Mouse (Mus musculus) CD4-positive helper T cell, adult 2 months (primary cell): ENCODE measurements around the gene Lrpprc.
"Not testable (repeated sequence)": the region's sequence is repeated elsewhere in the genome, so short reads cannot be mapped to it uniquely, and the experiment has no call there.

ENCODE experiments used
- DNase-seq: peaks from one replicate; pipeline ENCODE4 v3.0.0-alpha.2; 2012; ENCODE audit warnings: low read depth, missing footprints, low spot score

Gene Lrpprc

DNA sequence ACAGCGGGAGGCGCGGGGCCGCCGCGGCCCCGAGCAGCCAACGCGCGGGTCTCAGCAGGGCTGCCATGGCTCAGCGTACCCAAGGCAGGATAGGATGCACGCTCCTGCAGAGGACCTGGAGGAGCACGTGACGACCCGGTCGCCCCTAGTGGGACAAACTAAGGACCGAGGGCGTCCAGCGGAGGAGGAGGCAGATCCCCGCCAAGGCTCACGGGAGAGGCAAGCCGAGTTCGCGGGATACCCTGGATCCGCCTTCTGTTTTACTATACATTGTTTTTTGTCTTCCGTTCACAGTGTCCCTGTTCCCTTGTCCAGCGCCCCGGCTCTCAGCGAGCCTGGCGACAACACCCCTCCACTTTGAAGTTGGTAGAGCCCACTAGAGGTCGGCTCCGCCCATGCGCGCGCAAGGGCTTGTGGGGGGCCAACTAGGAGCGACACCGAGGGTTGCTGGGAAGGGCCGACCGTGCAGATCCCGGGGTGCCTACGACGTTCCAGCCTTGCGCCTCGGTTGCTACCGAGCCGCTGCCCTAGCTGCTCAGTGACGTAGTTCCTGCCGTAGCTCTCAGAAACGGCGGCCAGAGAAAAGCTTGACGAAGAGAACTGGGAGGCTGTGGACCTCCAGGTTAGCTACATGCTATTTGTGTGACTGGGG lies at the start of gene Lrpprc:
TSS of gene Lrpprc (minus strand) at position 343 of the 652 bp plus-strand sequence.
- peak; percentile 97 for DNase-seq

DNA sequence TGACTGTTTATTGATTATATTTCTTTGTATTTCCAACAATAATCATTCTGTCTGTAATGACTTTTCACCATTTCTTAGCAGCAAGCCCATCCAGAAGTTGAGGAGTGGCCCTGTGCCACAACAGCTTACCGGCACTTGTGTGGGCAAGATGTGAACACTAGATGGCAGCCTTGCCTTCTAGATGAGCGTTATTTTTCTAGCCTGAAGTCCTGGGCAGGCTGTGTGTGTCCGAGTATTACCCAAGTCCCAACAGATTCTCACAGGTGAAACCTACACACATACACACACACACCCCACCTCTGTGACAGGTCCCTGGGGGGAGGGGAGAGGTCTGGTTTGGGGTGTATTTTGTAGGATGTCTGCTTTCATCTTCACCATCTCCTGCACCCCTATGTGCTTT lies 47.2 kb upstream of the Lrpprc start:
- DNase-seq = peak; percentile 66

DNA sequence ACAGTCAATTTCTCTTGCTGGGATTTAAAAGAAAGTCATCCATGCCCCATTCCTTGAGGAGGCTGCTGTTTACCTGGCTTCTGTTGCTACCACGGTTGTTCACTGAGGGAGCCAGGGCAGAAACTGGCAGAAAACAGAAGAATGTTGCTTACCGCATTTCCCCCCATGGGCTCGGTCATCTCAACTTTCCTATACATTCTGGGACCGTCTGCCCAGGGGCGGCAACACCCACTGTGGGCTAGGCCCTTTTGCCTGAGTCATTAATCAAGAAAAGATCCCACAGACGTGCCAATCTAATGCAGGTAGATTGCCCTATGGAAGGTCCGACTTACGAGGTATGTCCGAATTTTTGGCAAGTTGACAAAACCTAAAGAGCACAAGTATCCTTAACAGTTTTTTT lies 44.7 kb upstream of the Lrpprc start:
- DNase-seq = no peak

DNA sequence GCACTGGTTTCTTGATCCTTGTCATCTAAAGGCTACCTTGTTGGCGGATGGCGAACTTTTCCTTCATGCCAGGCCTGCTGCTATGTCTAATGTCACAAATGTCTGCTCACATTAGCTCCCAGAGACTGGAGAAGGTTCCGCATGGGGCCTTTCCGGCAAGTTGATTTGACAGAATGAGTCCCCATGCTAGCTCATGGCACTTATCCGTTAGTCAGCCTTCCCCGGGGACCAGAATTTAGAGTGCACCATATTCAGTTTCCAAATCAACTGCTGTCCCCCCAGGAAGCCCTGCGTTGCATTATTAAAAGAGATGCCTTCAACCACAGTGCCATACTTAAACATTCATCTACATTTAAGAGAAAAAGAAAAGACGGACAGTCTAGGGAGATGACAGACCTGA lies 41.8 kb upstream of the Lrpprc start:
- DNase-seq = no peak

DNA sequence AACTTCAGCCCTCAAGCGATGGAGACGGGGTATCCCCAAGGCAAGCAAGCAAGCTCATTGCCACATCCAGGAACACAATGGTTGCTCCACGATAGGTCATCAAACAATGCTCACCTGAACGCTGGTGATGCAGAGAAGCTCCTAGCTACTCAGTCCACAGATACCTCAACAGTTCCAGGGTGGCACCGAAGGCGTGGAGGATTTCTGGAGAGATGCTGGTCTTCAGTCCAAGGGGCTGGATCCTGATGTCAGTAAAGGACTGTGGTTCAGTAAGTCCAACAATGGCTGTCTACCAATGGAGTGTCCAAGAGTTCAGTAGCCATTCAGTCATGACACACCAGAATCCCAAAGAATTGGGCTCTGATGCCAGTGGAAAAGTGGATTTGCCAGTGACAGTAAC lies 37.7 kb upstream of the Lrpprc start:
- no peak for DNase-seq

DNA sequence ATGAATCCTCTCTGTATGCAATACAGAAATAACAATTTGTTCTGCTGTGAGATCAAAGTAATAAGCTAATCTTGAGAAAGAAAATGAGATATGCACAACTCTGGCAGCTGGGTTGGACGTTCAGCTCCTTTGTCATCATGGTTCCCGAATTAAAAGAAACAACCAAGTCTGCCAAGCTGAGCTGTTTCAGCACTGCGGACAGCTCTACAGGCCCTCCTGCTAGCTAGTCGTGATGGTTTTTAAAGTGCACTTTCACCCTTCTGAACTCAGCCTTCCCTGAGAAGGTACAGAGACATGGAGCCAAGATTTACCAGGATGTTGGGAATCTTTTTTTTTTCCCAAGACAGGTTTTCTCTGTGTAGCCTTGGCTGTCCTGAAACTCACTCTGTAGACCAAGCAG lies 30.0 kb upstream of the Lrpprc start:
- DNase-seq = no peak

DNA sequence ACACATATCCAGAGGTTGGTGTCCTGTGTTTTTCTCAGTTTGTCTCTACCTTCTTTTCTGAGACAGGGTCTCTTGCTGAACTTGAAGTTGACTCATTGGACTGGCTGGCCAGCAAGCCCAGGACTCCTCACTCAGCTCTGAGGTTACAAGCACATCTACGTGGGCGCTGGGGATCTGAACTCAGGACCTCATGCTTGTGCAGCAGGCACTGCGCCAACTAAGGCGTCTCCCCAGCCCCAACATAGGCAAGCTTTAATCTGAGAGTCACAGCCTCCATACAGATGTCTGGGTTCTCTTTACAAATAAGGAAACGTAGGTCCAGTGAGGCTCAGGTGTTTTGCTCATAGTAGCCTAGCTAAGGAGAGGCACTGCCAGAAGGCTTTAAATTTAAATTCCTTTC lies 27.8 kb upstream of the Lrpprc start:
- DNase-seq = no peak

DNA sequence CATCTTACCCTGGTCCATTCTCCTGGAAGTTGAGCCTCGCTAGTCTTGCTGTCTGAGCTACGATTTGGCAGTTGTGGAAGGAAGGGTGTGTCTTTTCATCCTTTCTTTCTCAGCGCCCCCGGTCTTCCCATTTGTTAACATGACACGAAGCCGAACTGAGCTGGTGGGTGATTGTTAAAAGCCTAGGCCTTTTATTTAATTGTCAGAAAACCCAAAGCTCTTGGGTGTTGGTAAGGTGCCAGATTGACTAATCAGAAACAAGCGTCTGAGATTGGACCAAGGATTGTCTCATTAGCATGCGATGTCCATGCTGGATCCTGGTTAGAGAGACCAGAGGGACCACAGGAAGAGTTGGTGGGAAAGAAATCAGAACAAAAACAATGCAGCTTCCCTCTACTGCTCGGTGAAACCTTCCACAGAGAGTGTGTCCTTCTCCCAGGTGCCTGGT lies 25.4 kb upstream of the Lrpprc start:
- DNase-seq = no peak

DNA sequence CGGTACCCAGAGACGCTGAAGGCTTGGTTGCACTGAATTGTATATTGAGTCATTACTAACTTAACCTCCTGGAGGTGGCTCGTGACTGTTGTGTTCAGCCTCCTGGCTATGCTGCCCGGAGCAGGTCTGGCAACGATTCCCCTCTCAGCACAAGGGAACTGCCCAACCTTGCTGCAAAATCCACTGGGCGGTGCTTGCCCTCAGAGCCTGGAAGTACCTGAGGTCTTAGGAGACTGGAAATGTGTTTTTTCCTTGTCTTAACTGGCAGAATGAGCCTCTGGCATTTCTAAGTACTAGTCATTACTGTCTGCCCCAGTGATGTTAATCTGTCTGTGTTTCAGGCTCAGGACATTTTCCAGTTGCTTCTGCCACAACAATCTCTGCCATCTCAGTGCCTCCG lies 24.3 kb upstream of the Lrpprc start:
- DNase-seq = no peak

DNA sequence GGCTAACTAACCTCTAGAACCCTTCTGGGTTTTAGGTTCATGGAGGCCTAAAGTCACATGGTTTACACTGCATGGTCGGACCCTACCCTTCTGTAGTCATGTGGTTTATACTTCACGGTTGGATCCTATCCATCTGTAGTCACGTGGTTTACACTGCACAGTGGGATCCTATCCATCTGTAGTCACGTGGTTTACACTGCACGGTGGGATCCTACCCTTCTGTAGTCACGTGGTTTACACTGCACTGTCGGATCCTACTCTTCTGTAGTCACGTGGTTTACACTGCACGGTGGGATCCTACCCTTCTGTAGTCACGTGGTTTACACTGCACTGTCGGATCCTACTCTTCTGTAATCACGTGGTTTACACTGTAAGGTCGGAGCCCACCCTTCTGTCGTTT lies 23.6 kb upstream of the Lrpprc start:
- not testable (repeated sequence) for DNase-seq

DNA sequence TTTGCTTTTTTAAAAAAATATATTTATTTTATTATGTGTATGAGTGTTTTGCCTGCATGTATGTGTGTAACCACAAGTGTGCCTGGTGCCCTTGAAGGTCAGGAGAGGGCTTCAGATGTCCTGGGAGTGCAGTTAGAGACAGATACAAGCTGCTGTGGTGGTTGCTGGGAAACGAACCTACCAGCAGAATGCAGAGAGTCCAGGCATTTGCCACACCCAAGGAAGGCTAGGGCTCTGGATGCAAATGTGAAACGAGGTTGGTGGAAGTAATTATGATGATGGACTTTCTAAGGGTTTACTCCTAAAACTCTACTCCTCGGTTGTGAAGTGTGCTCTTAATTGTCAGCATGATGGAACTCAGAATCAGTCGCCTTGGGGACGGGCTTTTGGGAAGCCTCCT lies 1.4 kb upstream of the Lrpprc start:
- no peak for DNase-seq

DNA sequence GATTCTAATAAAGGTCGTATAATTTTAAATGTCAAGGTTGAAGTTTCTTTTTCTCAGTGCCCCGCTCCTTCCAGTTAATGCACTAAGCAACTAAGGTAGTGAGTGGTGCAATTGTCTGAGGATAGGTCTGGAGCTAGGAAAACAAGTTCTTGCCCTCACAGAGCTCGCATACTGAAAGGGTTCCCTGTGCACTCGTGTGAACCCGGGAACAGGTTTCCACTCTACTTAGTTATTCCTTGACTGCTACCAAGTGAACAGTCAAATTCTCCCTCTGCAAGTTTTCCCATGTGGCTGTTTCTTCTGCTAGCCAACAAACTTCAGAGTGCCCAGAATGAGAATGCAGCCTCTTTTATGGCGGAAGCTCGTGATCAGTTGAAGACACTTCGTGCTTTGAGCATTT lies 567 bp upstream of the Lrpprc start:
- no peak for DNase-seq

DNA sequence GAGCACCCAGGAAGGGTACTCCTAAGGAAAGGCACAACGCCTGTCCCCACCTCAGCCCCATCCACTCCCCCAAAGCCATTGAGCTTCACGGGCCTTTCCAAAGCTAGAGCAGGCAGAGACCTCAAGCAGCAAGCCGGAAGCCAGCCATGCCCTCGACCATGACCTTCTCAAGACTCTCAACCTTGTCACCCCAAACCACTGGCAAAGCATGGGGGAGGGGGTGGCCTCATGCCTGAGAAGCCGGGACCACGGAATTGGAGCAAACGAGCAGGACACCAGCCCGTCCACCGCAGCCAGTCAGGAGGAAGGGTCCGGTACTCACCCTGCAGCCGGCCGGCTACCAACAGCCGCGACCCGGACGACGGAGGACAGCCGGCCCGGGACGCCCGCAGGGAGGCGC lies 546 bp downstream of the Lrpprc start:
- peak; percentile 52 for DNase-seq

DNA sequence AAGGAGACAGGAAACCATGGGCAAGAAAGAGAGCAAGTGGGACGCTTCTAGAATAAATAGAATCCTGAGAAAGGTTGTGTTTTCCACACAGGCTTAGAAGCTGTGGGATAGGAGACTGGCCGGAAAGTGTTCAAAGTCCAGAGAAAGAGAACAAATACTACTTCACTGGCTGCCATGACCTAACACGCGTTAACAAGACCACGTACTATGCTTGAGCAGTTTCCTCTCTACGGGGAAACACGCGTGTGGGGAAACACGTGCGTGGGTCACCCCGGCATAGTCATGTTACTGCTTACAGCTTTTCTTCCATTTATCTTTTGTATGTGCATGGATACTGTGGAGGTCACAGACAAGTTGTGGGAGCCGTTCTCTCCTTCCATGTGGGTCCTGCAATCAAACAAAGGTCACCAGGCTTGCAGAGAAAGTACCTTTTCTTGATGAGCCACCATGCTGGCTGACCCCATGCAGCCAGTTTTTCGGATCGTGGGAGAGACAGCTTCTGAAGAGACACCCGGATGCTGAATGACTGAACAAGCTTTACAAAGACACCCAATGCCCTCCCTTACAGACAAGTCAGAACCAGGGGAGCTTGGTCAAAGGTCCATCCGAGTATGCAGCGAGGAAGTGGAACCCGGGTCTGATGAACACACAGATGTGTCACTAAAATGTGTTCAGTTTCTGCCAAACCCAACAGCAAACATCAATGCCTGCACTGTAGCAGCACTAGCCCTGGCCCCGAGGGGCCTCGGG lies 2.0 kb downstream of the Lrpprc start:
- no peak for DNase-seq

DNA sequence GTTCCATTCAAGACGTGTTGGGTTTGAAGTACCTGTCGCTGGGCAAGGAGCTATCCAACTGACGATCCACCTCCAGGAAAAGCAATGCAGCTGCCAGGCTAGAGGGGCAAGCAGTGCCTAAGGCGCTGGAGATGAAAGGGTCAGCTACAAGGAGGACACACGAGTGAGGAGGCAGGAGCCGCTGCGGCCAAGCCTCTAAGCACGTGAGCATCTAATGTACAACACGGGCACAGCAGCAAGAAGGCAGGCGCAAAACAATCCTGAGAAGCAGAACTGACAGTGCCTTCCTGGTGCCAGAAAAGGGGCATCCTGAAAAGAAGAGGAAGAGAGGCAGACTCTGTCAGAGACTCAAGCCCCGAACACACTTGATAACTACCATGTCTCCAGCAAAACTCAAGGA lies 3.1 kb downstream of the Lrpprc start:
- no peak for DNase-seq

DNA sequence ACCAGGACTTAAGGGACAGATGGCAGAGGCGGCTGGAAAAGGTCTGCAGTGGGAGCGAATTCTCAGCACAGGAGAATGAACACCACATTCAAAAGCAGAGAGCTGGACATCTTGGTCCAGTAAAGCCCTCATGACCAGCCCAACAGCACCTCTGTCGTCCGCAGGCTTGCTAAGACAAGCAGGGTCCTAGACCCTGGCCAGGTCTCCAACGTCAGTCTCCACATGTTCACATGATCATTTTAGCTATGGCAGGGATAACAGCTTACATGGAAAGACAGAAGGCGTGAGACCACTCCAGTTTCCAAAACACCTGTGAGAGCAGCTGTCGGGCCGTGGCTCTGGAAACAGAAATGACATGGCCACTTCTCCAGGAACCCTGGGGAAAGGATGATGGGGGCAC lies 3.7 kb downstream of the Lrpprc start:
- no peak for DNase-seq

DNA sequence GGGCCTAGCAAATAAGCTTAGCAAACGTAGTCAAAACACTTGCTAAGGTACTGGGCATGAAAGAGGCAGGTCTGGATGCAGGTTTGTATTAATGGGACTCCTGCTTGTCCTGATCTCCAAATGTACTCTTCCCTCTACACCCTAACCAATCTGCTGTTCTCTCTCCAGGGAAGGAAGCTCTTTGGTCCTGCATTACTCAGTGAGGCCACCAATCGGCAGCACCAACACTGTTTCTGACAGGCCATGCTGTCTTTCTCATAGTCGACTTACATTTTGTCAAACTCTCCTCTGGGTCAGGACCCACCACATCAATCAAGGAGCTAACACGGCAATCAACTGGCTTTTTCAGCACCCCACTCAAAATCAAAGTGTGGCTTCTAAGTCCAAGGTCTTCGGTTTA lies 5.4 kb downstream of the Lrpprc start:
- DNase-seq = no peak

DNA sequence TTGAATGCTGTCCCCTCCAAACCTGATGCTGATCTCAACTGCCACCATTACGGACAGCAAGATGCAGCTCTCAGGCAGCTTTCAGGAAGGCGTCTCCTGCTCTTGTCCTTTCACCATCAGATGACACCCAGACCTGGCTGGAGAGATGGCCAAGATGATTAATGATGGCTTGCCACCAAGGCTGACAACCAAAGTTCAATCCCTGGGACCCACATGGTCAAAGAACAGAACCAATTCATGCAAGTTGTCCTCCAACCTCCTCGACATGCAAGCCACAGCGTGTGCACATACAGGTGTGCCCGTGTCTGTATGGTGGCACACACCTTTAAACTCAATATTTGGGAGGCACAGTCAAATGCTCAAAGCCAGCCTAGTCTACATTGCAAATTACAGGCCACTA lies 7.1 kb downstream of the Lrpprc start:
- DNase-seq = no peak

DNA sequence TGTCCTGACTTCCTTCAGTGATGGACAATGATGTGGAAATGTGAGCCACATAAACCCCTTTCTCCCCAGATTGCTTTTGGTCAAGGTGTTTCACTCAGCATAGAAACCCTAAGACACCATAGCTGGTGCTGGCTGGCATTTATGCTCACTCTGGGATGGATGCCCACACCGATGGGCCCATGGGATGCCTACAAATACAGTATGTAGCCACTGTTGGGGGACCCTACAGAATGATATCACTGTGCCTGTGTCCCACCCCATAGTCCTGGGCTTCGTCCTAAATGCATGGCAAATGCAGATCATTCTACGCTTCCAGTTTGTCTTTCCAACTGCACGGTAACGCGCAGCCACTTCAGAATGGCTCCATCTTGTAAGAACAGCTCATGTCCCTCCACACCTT lies 10.3 kb downstream of the Lrpprc start:
- DNase-seq = no peak

DNA sequence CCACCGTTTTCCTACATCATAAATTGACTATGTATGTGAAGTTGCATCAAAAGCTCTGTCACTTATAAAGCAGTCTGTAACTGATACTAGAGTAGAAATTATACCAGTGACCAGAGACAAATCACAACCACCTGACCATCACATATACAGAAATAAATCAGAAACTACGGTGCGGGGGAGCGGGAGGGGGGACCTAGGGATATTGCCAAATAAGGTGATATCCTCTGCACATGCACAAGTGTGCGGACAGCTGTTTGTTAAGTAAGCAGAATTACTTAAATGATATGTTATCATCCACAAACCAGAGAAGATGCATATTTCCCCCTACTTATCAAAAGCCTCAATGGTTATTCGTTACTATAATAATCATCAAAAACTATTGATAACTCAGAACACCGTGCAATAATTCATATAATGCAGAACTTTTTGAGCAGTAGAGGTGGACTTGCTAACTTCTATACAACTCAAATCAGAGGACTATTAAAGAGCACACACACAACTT lies 12.1 kb downstream of the Lrpprc start:
- no peak for DNase-seq

DNA sequence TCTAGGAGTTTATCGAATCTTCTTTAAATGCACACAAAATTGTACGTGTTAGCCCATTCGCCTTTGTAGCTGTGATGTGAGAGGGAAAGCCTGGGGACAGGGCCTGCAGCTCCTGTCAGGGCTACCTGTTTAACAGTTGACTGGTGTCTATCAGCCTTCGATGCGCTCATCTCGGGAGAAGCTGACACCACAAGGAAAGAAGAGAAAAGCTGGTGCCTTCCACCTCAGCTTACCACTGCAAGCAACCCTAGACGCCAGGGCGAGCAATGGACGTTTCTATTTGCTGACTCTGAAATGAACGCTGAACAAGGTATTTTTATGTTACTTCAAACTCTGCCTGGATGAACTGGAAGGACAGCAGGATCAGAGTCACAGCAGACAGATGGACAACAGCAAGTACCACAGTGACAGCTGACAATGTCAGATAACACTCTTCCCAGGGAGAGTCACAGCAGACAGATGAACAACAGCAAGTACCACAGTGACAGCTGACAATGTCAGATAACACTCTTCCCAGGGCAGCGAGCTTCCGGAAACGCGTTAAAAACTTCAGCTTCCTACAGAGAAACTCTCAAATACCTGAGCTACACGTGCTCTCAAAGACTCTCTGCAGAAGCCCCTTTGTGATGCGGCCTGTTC lies 14.1 kb downstream of the Lrpprc start:
- no peak for DNase-seq

DNA sequence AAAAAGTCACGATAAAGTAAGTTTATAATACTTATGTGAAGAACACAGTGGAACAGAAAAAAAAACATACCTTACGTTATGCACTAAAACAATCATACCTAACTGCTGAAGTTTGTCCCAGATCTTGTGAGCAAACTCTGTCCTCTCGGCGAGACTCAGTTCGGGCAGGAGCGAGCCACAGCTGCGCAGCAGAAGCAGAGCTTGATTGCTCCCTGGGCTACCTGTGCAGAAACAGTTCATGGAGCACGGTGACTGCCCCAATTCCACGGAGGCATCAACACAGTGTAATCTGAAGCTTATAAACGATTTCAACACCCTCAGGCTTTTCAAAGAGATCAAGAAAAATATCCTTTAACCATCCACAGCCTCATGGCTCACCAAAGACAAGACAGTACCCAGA lies 15.3 kb downstream of the Lrpprc start:
- DNase-seq = no peak

DNA sequence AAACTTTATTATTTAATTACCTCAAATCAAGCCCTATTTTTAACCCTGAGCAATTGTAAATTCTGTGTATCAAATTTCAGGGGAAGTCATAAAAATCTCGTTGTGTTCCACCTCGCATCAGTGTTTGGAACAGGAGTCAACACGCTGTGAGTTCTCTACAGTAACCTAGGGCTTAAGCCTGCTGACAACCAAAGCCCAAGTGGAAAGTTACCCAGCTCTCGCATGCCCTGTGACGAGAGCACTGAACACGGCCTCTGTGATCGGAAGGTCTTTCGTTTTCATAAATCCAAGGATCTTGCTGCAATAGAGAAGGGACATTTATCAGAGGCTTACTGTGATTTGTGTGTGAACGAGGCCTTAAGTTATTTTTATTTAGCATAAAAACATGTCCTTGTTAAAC lies 18.7 kb downstream of the Lrpprc start:
- DNase-seq = no peak
